Mouse (Mus musculus) heart, adult 2 months (tissue): ENCODE data around the gene Klhl18.

Source experiments
- CTCF ChIP-seq: fragments of 200-600 bp; IDR thresholded peaks from 2 replicates; pipeline ENCODE4 v1.8.1; 2022; ENCODE audit warnings: antibody characterized with exemption, mild to moderate bottlenecking, moderate library complexity
- EP300 ChIP-seq: fragments of 200-500 bp; IDR thresholded peaks from 2 replicates; pipeline ENCODE4 v1.6.1; 2011; ENCODE audit warnings: low read depth, low read length, control low read depth; ENCODE audit not compliant: insufficient read depth
- POLR2A ChIP-seq: fragments of 200-500 bp; IDR thresholded peaks from 2 replicates; pipeline ENCODE4 v1.6.1; 2011; ENCODE audit warnings: mild to moderate bottlenecking, low read depth, low read length, control low read depth; ENCODE audit not compliant: insufficient read depth

GRCm38 (mm10) chr9:110463983-110464591 is 12.4 kb downstream of the Klhl18 start:
- TF ChIP-seq CTCF (no peak), POLR2A (no peak), EP300 (no peak)
